Mouse (Mus musculus) C2C12 (cell line): ENCODE data around the gene Phlda2. TPM values are rescaled to one million over a fixed set of nuclear protein-coding genes. Genes with fewer than 3 reads are reported as not detected.
A peak's percentile ranks its signal among the peaks of the same experiment; 100 is the strongest.

ENCODE experiments used
- H3K27me3 ChIP-seq: one replicate; pipeline ENCODE4 v1.6.1; 2011; ENCODE audit not compliant: control insufficient read depth, insufficient read depth, insufficient read length
- H3K36me3 ChIP-seq: one replicate; pipeline ENCODE4 v1.6.1; 2011; ENCODE audit not compliant: control insufficient read depth, insufficient read depth
- H3K4me3 ChIP-seq: one replicate; pipeline ENCODE4 v1.5.1; 2011; ENCODE audit warnings: mild to moderate bottlenecking, control low read depth; ENCODE audit not compliant: poor library complexity, insufficient read depth, severe bottlenecking
- H3K79me2 ChIP-seq: one replicate; pipeline ENCODE4 v1.6.1; 2011; ENCODE audit not compliant: control insufficient read depth, insufficient read depth
- H3K79me3 ChIP-seq: one replicate; pipeline ENCODE4 v1.6.1; 2011; ENCODE audit warnings: low read depth, control low read depth
- H3ac ChIP-seq: one replicate; pipeline ENCODE3; 2011; ENCODE audit warnings: low read depth; ENCODE audit not compliant: control insufficient read depth, insufficient read length
- CEBPB ChIP-seq: IDR thresholded peaks from one replicate; pipeline ENCODE4 v1.6.1; 2011; ENCODE audit warnings: low read depth, mild to moderate bottlenecking, control low read depth, moderate library complexity
- CTCF ChIP-seq: IDR thresholded peaks from one replicate; pipeline ENCODE4 v1.5.1; 2011; ENCODE audit not compliant: control insufficient read depth, insufficient read depth, insufficient read length
- FOSL1 ChIP-seq: IDR thresholded peaks from one replicate; pipeline ENCODE4 v1.8.0; 2011; ENCODE audit warnings: mild to moderate bottlenecking, low read length; ENCODE audit not compliant: poor library complexity, insufficient read depth, severe bottlenecking
- MAX ChIP-seq: IDR thresholded peaks from one replicate; pipeline ENCODE4 v1.6.1; 2011; ENCODE audit warnings: mild to moderate bottlenecking, control low read depth
- MYOD1 ChIP-seq: IDR thresholded peaks from one replicate; pipeline ENCODE4 v1.6.1; 2011; ENCODE audit warnings: low read depth; ENCODE audit not compliant: control insufficient read depth, insufficient read length
- MYOG ChIP-seq: IDR thresholded peaks from one replicate; pipeline ENCODE4 v1.6.1; 2011; ENCODE audit not compliant: control insufficient read depth, insufficient read length; ENCODE audit errors: extremely low read depth
- USF1 ChIP-seq: IDR thresholded peaks from one replicate; pipeline ENCODE4 v1.6.1; 2011; ENCODE audit warnings: low read depth, mild to moderate bottlenecking, control low read depth, moderate library complexity
- polyA plus RNA-seq: library from polyadenylated mRNA; unstranded; fragments of >200 nt; fragmentation: generic; extraction: Trizol; gene quantifications from one replicate; pipeline ENCODE4 v1.2.1, GENCODE M21; 2012; ENCODE audit warnings: missing spikeins

Gene Phlda2
- polyA plus RNA-seq, 1 experiment: 0.14 TPM

DNA sequence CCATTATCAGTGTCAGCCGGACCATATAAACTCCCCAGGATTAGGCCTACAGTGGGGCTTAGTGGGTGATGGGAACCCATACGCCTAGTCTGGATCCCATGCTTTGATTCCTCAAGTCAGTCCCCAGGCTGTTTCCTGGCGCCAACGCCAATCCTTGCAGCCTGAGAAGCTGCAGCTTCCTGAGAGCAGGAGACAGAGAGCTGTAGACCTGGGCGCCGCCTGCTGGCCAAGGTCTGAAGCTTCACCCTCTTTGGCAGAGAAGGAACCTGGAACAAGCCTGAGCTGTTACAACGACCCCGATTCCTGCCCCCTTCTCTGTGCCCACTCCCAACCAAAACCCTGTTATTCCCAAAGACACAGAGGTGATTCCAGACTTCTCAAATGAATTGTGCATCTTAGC, 33.0 kb downstream of the Phlda2 start:
- TF ChIP-seq CEBPB (no peak), CTCF (peak; percentile 69)
- no peaks in the 10 kb centered on the region for H3K79me3 ChIP-seq
- H3K27me3 ChIP-seq: peaks cover 8% of the 10 kb centered on the region
- H3ac ChIP-seq: no peak overlapping the region
- H3K79me2 ChIP-seq: no peaks in the 10 kb centered on the region
- no peak overlapping the region for H3K4me3 ChIP-seq
- H3K36me3 ChIP-seq: no peaks in the 10 kb centered on the region

DNA sequence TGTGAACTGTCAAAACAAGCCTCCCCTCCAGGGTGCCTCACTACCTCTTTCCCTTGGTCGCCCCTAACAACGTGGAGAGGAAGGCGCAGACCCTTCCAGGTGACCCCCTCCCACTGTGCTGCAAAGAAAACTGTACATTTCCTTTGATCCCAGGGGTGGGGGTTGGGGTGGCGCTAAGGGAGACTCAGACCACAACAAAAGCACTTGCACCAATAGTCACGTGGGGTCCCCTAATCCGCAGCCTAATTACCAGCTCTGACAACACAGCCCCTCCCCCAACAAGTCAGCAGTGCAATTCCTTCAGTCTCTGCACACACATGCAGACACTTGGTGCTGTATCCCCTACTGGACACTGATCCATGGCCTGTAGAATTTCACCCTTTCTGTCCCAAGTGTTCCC, 35.2 kb downstream of the Phlda2 start:
- TF ChIP-seq USF1 (no peak), MYOD1 (no peak), MYOG (no peak), CTCF (no peak), MAX (no peak), FOSL1 (no peak), CEBPB (no peak)

DNA sequence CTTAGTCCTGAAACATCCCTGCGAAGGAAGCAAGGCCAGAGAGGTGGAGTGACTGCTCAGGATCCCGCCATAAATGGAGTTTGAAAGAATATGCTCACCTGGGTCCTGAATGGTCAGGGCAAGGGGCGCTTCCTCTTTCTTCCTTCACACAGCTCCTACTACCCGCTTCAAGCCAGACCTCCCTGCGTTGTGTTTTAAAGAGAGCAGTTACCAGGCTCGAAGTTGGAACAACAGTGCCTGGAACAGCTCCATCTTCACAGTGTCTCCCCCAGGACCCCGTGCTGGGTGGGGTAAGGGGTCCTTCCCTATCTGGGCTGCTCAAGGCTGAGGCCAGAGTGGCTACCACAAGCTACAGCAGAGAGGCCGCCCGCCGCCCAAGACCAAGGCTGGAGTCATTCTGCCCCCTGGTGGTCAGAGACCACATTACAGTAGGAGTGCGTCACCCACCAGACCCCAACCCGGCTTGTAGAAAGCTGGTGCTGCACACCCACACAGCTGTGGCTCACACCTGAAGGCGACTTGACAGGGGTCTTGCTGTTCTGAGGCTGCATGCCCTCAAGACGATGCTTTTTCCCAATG, 36.8 kb downstream of the Phlda2 start:
- H3K36me3 ChIP-seq: no peaks in the 10 kb centered on the region
- H3K79me2 ChIP-seq: no peaks in the 10 kb centered on the region
- H3K27me3 ChIP-seq: peaks cover 8% of the 10 kb centered on the region
- no peaks in the 10 kb centered on the region for H3K79me3 ChIP-seq
- TF ChIP-seq MYOG (no peak), CTCF (peak; percentile 74)
- H3ac ChIP-seq: no peak overlapping the region
- no peak overlapping the region for H3K4me3 ChIP-seq

More for the DNA sequence above, 35.2 kb downstream of the Phlda2 start:
- peaks cover 8% of the 10 kb centered on the region for H3K27me3 ChIP-seq
- H3K36me3 ChIP-seq: no peaks in the 10 kb centered on the region
- no peak overlapping the region for H3ac ChIP-seq
- H3K79me3 ChIP-seq: no peaks in the 10 kb centered on the region
- H3K4me3 ChIP-seq: no peak overlapping the region
- H3K79me2 ChIP-seq: no peaks in the 10 kb centered on the region

DNA sequence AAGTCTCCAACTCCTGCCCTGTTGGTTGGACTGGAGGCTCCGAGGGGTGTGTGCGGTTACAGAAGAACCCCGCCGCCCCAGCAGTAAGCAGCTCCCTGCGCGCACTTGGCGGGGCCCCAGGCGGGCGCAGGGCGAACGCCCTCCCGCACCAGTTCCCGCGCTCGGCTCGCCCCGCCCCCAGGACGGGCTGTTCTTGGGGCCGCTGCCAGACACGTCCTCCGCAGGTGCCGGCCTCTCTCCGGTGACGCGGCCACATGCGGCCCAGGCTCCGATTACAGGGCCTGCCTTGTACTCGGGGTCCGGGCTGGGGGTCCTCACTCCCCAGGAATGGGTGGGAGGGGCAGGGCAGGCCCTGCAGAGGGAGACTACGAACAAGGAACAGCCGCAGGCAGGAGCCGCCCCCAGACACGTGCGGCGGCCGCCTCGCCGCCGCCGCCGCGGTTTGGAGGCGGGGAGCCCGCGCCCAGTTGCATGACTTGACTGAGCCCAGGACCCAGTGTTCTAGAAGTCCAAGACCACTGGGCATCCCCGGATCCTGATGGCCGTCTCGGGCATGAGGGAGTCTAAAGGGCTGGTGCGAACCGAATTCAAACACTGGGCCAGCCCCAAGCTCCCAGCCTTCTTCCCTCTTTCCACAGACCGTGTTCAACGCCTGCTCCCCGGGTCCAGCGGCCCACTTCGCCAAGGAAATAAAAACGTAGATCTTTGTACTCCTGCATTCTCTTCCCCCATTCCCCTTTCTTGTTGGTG, 38.0 kb downstream of the Phlda2 start:
- no peaks in the 10 kb centered on the region for H3K79me2 ChIP-seq
- no peak overlapping the region for H3ac ChIP-seq
- H3K79me3 ChIP-seq: no peaks in the 10 kb centered on the region
- no peaks in the 10 kb centered on the region for H3K36me3 ChIP-seq
- H3K4me3 ChIP-seq: no peak overlapping the region
- H3K27me3 ChIP-seq: peaks cover 8% of the 10 kb centered on the region
- TF ChIP-seq MYOG: no peak
- TF ChIP-seq FOSL1: no peak
- TF ChIP-seq CEBPB: no peak
- TF ChIP-seq CTCF: no peak
- TF ChIP-seq USF1: no peak
- no peak for TF ChIP-seq MAX
- TF ChIP-seq MYOD1: no peak

DNA sequence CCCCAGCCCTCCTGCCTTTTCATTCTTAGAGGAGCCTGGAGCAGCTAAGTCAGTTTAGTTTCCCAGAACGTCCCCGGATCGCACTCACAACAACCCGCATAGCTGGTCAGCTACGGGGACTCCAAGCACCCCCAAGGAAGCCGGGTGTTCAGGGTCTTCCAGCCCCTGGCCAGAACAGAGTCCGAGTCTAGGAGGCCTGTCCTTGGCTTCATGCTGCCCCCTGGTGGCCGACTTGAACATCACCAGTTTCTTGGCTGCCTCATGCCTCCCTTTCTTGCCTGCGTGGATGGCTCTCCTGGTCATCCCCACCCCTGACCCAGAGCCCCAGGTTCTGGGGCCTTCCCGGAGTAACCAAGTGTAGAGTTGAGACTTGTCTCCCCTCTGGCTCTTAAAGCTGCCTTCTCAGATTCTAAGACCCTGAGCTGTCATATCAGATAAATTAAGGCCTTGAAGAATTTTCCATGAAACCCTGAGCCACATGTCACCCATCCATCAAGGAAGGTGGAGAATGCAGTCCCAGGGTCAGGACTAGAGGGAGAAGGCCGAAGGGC, 39.0 kb downstream of the Phlda2 start:
- Histone ChIP-seq H3K36me3 (no peaks in the 10 kb centered on the region), H3K27me3 (peaks cover 19% of the 10 kb centered on the region), H3ac (no peak overlapping the region), H3K79me2 (no peaks in the 10 kb centered on the region), H3K79me3 (no peaks in the 10 kb centered on the region), H3K4me3 (no peak overlapping the region)
- TF ChIP-seq CTCF (peak; percentile 70), CEBPB (no peak), MAX (no peak), FOSL1 (no peak)

DNA sequence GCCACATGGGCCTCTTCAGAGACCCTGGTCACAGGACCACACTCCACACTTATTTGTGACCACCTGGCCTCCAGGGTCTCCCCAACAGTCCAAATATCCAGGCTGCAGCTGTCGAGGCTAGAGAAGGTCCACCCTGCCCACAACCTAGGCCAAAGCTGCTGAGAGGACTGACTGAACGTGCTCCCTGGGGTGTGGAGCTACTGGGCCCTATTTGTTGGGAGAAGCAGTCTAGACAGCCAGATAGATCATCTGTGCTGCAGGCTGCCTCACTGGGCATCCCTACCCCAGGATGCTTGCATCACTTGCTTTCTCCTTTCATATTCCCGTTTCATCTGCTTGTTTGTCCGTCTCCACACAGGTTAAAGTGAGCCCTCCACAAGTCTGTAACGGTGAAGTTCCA, 40.4 kb downstream of the Phlda2 start:
- no peak overlapping the region for H3K4me3 ChIP-seq
- H3K79me2 ChIP-seq: no peaks in the 10 kb centered on the region
- peaks cover 17% of the 10 kb centered on the region for H3K27me3 ChIP-seq
- TF ChIP-seq MAX (no peak), USF1 (no peak), CEBPB (no peak)
- H3K36me3 ChIP-seq: no peaks in the 10 kb centered on the region
- H3ac ChIP-seq: no peak overlapping the region
- H3K79me3 ChIP-seq: no peaks in the 10 kb centered on the region
